Mouse (Mus musculus): Measurements from ENCODE around the gene Trim62. TPM values are rescaled to one million over a fixed set of nuclear protein-coding genes. Genes with fewer than 3 reads are reported as not detected.

The Trim62 gene
- 3.6 and 11.1 TPM in 2 replicates for polyA plus RNA-seq (2012; ENCODE audit: low replicate concordance)

DNA sequence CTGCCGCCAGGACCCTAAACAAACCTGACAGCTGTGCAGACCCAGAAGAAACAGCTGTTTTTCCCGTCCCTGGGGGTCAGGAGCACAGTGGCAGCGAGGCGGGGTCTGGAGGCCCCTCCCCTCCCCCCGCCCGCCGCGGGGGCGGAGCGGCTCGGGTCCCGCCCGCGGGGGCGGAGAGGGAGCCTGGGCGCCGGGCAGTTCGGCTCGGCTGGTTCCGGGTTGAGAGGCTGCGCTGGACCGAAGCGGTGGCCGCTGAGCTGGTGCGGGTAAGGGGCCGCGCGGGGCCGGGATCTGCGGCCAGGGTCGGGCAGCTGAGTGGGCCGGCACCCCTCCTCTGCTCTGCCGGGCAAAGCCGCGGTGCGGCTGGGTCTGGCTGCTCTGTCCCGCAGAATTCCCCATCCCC lies at the start of gene Trim62:
Gene Trim62 (plus strand): TSS at position 202 of the 403 bp plus-strand sequence.

Other genes with a start within 250 kb of the Trim62 start
- 128 and 147 TPM in 2 replicates for gene Phc2, start 228.9 kb upstream of the Trim62 start, polyA plus RNA-seq (2012; ENCODE audit: low replicate concordance)
- gene A3galt2, start 128.2 kb upstream of the Trim62 start, polyA plus RNA-seq (2012; ENCODE audit: low replicate concordance) = 0.08 TPM in 1 of 2 replicates, not detected in the other
- gene Zfp362, start 77.5 kb upstream of the Trim62 start, polyA plus RNA-seq (2012; ENCODE audit: low replicate concordance) = 133 and 182 TPM in 2 replicates
- 1.5 and 3.2 TPM in 2 replicates for gene Azin2, start 78.9 kb downstream of the Trim62 start, polyA plus RNA-seq (2012; ENCODE audit: low replicate concordance)
- gene Ak2, start 108.4 kb downstream of the Trim62 start, polyA plus RNA-seq (2012; ENCODE audit: low replicate concordance) = 58.7 and 59.5 TPM in 2 replicates
- gene Rnf19b, start 174.7 kb downstream of the Trim62 start, polyA plus RNA-seq (2012; ENCODE audit: low replicate concordance) = 103 and 178 TPM in 2 replicates
- not detected in 2 replicates for gene Tmem54, start 222.0 kb downstream of the Trim62 start, polyA plus RNA-seq (2012; ENCODE audit: low replicate concordance)
- gene Hpca, start 238.5 kb downstream of the Trim62 start, polyA plus RNA-seq (2012; ENCODE audit: low replicate concordance) = not detected in 2 replicates